Mouse (Mus musculus): ENCODE data around the gene Acta2.

- TF ChIP-seq POLR2A (IDR thresholded peaks at IDR 0.05; ENCODE audit: low read depth, low read length) (no peak), CTCF (IDR thresholded peaks at IDR 0.05; ENCODE audit: extremely low read depth, insufficient read depth, insufficient read length, insufficient replicate concordance) (no peak)
Observed at GRCm38 (mm10) chr19:34252450-34252849, 2.9 kb downstream of the Acta2 start.

All from spleen, adult 2 months (tissue).